Mouse (Mus musculus) ES-Bruce4 (cell line): ENCODE data around the gene Stam2. TPM values are rescaled to one million over a fixed set of nuclear protein-coding genes. Genes with fewer than 3 reads are reported as not detected.

Experiments used
- H3K27ac ChIP-seq: 2 replicates; pipeline ENCODE4 v1.5.1; 2012; ENCODE audit warnings: low read length, inconsistent platforms; ENCODE audit not compliant: insufficient read depth
- H3K27me3 ChIP-seq: 2 replicates; pipeline ENCODE4 v1.6.1; 2012; ENCODE audit warnings: mild to moderate bottlenecking, low read length, inconsistent platforms; ENCODE audit not compliant: control insufficient read depth, poor library complexity, insufficient read depth, severe bottlenecking
- H3K36me3 ChIP-seq: 2 replicates; pipeline ENCODE4 v1.6.1; 2012; ENCODE audit warnings: inconsistent platforms, mild to moderate bottlenecking, low read length, moderate library complexity; ENCODE audit not compliant: control insufficient read depth, poor library complexity, insufficient read depth, severe bottlenecking
- H3K4me1 ChIP-seq: one replicate; pipeline ENCODE4 v1.8.1; 2011; ENCODE audit warnings: low read length; ENCODE audit not compliant: control insufficient read depth, insufficient read depth
- H3K4me3 ChIP-seq: 2 replicates; pipeline ENCODE4 v1.5.1; 2011; ENCODE audit warnings: low read depth, mild to moderate bottlenecking, low read length
- H3K9ac ChIP-seq: 2 replicates; pipeline ENCODE4 v1.6.1; 2012; ENCODE audit warnings: low read depth, mild to moderate bottlenecking, inconsistent platforms; ENCODE audit not compliant: poor library complexity, severe bottlenecking
- H3K9me3 ChIP-seq: replicated peaks from 2 replicates; pipeline ENCODE4 v1.6.1; 2012; ENCODE audit warnings: mild to moderate bottlenecking, low read length, inconsistent platforms; ENCODE audit not compliant: control insufficient read depth, poor library complexity, insufficient read depth, severe bottlenecking
- CTCF ChIP-seq: IDR thresholded peaks from one replicate; pipeline ENCODE4 v1.8.1; 2011; ENCODE audit warnings: low read depth, low read length
- EP300 ChIP-seq: IDR thresholded peaks from 2 replicates; pipeline ENCODE4 v1.6.1; 2011; ENCODE audit warnings: low read depth, low read length; ENCODE audit not compliant: insufficient read depth
- POLR2A ChIP-seq: IDR thresholded peaks from one replicate; pipeline ENCODE4 v1.8.1; 2011; ENCODE audit warnings: low read length; ENCODE audit not compliant: insufficient read depth
- polyA plus RNA-seq: library from polyadenylated mRNA; stranded (reverse); fragments of >200 nt; gene quantifications from 2 replicates; pipeline ENCODE4 v1.2.4, GENCODE M21; 2011; ENCODE audit warnings: low read depth; ENCODE audit not compliant: missing spikeins, insufficient read depth, insufficient read length

The Stam2 gene
- polyA plus RNA-seq, 1 experiment: 37.9 TPM

DNA sequence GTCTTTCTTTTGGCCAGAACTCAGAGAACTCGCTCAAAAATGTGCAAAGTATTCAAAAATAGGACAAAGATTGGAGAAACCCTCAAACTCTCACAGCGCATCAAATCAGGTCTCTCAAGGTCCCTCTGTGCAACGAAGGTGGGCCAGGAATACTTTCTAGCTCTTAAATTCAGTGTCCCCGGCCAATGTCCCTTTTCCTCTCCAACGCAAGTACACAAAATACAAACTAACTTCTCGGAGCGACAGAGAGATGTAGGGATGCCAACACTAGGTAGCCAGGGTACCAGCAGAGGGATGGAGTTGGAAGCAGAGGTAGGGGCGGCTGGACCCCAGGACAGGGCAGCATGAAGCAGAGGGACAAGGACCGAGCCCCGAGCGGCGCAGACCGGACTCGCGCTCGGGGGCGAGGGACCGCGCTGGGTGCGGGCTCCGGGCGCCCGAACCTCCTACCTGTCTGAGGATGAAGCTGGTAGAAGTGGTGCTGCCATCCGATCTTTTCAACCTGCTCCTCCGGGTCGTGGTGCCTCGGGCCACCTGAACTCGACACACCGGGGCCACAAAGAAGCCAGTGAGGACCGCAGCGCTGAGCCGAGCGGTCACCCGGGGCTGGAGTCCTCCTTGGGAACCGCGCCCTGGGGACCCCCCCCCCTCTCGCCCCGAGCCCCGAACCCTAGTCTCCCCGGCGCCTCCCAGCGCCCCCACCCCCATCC lies 66.6 kb downstream of the Stam2 start:
- Histone ChIP-seq H3K4me1 (no peaks in the 10 kb centered on the region), H3K27ac (no peak overlapping the region), H3K4me3 (peak overlapping the region; percentile 66)

DNA sequence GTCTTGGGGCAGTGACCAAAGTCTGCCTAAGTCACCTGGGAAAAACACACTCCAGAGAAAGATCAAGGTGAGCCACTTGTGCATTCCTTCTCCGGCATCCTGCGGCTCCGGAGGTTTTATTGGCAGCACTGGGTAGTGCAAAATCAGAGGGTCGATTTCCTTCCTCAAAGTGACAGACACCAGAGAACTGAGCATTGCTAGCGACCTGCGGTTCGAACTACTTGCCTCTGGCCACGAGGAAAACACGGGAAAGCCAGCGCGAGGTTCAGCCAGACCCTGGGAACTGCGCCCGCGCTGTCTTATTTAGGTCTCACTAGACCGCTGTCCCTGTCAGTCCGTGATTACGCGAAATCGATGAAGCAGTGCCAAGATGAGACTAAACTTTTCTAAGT lies 67.2 kb downstream of the Stam2 start:
- Histone ChIP-seq H3K27me3 (peaks cover 19% of the 10 kb centered on the region), H3K9me3 (no peaks in the 10 kb centered on the region), H3K4me1 (no peaks in the 10 kb centered on the region), H3K9ac (no peak overlapping the region), H3K36me3 (no peaks in the 10 kb centered on the region), H3K4me3 (peak overlapping the region; percentile 23), H3K27ac (no peak overlapping the region)
- TF ChIP-seq POLR2A (no peak), EP300 (no peak), CTCF (no peak)

More for the DNA sequence above, 66.6 kb downstream of the Stam2 start:
- peaks cover 19% of the 10 kb centered on the region for H3K27me3 ChIP-seq
- TF ChIP-seq EP300 (no peak), POLR2A (no peak), CTCF (no peak)
- H3K9me3 ChIP-seq: no peaks in the 10 kb centered on the region
- H3K9ac ChIP-seq: peak overlapping the region; percentile 67
- H3K36me3 ChIP-seq: no peaks in the 10 kb centered on the region

DNA sequence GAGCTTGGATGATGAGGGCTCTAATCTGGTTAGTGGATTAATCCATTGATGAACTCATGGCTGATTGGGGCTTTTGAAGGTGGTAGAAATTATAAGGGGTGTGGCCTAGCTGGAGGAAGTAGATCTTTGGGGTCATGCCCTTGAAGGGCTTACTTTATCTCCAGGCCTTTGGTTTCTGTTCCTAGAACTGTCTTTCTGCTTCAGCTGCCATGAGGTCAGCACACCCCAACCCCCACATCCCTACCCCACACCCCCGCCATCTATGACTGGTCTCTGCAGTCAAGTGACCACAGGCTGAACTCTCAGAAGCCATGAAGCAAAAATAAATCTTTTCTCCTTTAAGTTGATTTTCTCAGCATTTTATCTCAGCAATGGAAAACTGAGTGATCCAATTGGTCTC lies 68.9 kb downstream of the Stam2 start:
- no peak overlapping the region for H3K4me3 ChIP-seq
- H3K27me3 ChIP-seq: peaks cover 19% of the 10 kb centered on the region

DNA sequence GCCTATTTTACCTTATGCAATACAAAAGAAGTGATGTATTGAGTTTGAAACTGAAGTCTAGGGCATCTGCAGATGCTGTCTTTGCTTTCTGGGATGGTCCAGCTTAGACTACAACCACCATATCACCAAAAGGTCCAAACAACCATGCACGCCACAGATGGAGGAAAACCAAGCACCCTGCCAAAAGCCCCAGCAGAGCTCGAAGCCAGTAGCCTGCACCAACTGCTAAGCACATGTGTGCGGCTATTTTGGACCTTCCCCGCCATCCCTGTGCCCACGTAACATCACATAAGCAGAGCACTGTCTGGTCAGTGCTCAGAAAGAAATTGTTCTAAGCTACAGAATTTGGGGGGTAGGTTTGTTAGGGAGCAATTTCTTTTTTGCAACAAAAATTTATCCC lies 71.3 kb downstream of the Stam2 start:
- no peak for TF ChIP-seq CTCF
- TF ChIP-seq EP300: no peak
- no peak for TF ChIP-seq POLR2A
- no peaks in the 10 kb centered on the region for H3K36me3 ChIP-seq
- H3K27ac ChIP-seq: no peak overlapping the region
- no peak overlapping the region for H3K4me3 ChIP-seq
- H3K9me3 ChIP-seq: no peaks in the 10 kb centered on the region
- H3K27me3 ChIP-seq: peaks cover 9% of the 10 kb centered on the region
- H3K9ac ChIP-seq: no peak overlapping the region
- no peaks in the 10 kb centered on the region for H3K4me1 ChIP-seq

More for the DNA sequence above, 68.9 kb downstream of the Stam2 start:
- no peak for TF ChIP-seq EP300
- no peak for TF ChIP-seq POLR2A
- TF ChIP-seq CTCF: no peak
- Histone ChIP-seq H3K27ac (no peak overlapping the region), H3K36me3 (no peaks in the 10 kb centered on the region), H3K4me1 (no peaks in the 10 kb centered on the region), H3K9me3 (no peaks in the 10 kb centered on the region), H3K9ac (no peak overlapping the region)

DNA sequence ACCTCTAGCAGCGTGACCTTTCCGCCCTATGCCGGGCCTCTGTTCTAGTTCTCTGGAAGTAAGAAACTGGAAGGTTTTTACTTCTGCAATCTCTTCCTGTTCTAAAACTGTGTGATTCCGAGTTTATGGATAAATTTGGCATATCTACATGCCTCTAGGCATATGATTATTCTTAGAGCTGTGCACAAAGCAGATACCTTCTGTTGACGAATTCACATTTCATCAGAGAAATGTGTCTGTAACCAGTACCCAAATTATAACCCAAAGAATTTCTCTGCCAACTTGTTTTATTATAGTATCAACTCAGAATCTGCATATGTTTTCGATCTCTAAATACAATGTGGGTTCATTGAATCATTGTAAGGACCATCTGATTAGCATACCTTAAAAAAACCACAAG lies 73.6 kb downstream of the Stam2 start:
- no peaks in the 10 kb centered on the region for H3K9me3 ChIP-seq
- no peak for TF ChIP-seq CTCF
- no peak for TF ChIP-seq EP300
- no peak for TF ChIP-seq POLR2A
- no peak overlapping the region for H3K27ac ChIP-seq
- H3K9ac ChIP-seq: no peak overlapping the region
- H3K4me1 ChIP-seq: no peaks in the 10 kb centered on the region
- no peak overlapping the region for H3K4me3 ChIP-seq
- no peaks in the 10 kb centered on the region for H3K36me3 ChIP-seq
- H3K27me3 ChIP-seq: no peaks in the 10 kb centered on the region

DNA sequence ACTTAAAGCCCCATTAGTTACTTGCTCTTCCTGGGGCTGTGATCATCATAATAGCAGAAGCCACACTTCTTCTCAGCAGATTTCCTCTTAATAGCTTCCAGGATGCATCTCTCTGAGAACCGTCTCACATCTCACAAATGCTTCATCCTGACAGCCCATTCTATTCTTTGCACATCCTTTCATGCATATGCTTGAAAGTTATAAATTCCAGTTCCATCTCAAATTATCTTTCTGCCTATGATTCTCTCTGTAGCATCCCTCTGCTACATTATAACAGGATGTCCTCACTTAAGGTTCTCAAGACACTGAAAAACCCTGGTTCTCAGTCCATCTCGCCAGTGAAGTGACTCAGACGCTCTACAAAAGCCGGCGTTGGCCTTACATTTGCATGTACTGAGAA lies 85.4 kb downstream of the Stam2 start:
- no peaks in the 10 kb centered on the region for H3K27me3 ChIP-seq
- no peak overlapping the region for H3K9ac ChIP-seq
- H3K4me1 ChIP-seq: no peaks in the 10 kb centered on the region
- no peak for TF ChIP-seq CTCF
- no peak for TF ChIP-seq EP300
- TF ChIP-seq POLR2A: no peak
- H3K4me3 ChIP-seq: no peak overlapping the region
- no peaks in the 10 kb centered on the region for H3K9me3 ChIP-seq
- no peaks in the 10 kb centered on the region for H3K36me3 ChIP-seq
- H3K27ac ChIP-seq: no peak overlapping the region
